Mouse (Mus musculus): Measurements from ENCODE around the gene C1ql1. TPM values are rescaled to one million over a fixed set of nuclear protein-coding genes. Genes with fewer than 3 reads are reported as not detected.
"Not testable (repeated sequence)": the region's sequence is repeated elsewhere in the genome, so short reads cannot be mapped to it uniquely, and the experiment has no call there.

C1ql1 gene
- polyA plus RNA-seq, 1 experiment = 0.80 TPM

DNA sequence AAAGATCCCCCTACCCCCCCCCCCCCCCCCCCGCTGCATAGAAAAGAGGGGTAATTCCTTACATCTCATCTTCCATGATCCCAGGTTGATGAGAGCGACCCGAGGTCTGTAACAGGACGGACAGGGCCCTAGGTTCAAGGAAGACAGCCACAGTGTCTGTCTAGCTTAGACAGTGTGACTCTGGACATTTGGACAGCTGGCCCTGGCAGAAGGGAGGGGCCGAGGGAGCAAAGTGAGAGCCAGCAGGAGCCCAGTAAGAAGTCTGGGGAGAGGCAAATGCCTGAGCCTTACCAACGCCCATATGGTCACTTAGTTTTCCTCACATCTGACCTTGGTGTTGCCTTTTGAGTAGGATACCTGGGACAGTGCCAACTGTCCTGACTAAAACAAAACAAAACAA, 38.7 kb upstream of the C1ql1 start:
- Histone ChIP-seq H3K4me1 (ENCODE audit: control insufficient read depth, insufficient read depth, low read length) (peaks cover 6% of the 10 kb centered on the region), H3K27me3 (ENCODE audit: control insufficient read depth, insufficient read depth, low read length) (no peaks in the 10 kb centered on the region), H3K4me3 (ENCODE audit: control insufficient read depth, low read depth, low read length) (no peak overlapping the region), H3K27ac (ENCODE audit: control insufficient read depth, insufficient read depth, low read depth, low read length) (no peak overlapping the region), H3K36me3 (ENCODE audit: control insufficient read depth, insufficient read depth, low read length) (no peaks in the 10 kb centered on the region)
- TF ChIP-seq POLR2A (IDR thresholded peaks at IDR 0.05; ENCODE audit: control insufficient read depth, low read depth, low read length) (no peak), CTCF (IDR thresholded peaks at IDR 0.05; ENCODE audit: control insufficient read depth, insufficient read depth, insufficient replicate concordance, low read depth, low read length) (no peak)

DNA sequence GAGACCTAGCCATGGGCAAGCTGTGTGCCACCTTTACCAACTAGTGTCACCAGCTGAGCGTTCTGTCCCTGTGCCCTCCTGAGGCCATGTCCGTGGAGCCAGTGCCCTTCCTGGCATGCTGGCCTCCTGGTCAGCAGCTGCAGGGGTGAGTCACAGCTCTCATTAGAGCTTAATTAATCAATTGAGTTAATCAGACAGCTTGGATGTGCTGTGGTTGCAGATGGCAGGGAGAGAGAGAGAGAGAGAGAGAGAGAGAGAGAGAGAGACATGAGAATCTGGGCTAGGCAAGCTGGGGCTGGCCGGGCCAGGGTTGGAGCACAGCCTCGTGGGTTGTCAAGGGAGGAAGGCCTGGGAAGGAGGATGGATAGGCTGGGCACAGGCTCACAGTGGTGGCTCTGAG, 38.1 kb upstream of the C1ql1 start:
- Histone ChIP-seq H3K4me3 (ENCODE audit: control insufficient read depth, low read depth, low read length) (no peak overlapping the region), H3K4me1 (ENCODE audit: control insufficient read depth, insufficient read depth, low read length) (peaks cover under 1% of the 10 kb centered on the region), H3K27ac (ENCODE audit: control insufficient read depth, insufficient read depth, low read depth, low read length) (no peak overlapping the region), H3K36me3 (ENCODE audit: control insufficient read depth, insufficient read depth, low read length) (no peaks in the 10 kb centered on the region), H3K27me3 (ENCODE audit: control insufficient read depth, insufficient read depth, low read length) (no peaks in the 10 kb centered on the region)
- TF ChIP-seq CTCF (IDR thresholded peaks at IDR 0.05; ENCODE audit: control insufficient read depth, insufficient read depth, insufficient replicate concordance, low read depth, low read length) (no peak), POLR2A (IDR thresholded peaks at IDR 0.05; ENCODE audit: control insufficient read depth, low read depth, low read length) (no peak)

DNA sequence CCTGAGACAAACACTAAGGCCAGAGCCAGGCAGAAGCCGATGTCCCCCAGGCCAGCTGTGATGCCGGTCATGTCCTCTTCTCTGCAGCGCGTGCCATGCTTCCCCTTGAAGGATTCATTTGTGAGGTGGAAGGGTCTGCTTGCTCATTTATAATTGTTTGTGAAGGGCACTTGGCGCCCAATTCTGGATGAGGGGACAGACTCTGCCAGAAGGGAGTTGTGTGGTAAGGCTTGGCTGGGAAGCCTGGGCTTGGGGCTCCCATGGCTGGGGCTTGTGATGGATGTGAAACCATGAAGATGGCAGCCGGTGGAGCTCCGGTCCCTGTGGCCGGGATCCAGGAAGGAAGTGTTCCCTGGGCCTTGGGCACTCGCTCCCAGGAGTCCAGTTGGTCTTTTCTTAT, 37.6 kb upstream of the C1ql1 start:
- H3K4me3 ChIP-seq (ENCODE audit: control insufficient read depth, low read depth, low read length) = no peak overlapping the region
- H3K27ac ChIP-seq (ENCODE audit: control insufficient read depth, insufficient read depth, low read depth, low read length) = no peak overlapping the region
- no peaks in the 10 kb centered on the region for H3K4me1 ChIP-seq (ENCODE audit: control insufficient read depth, insufficient read depth, low read length)
- TF ChIP-seq POLR2A (IDR thresholded peaks at IDR 0.05; ENCODE audit: control insufficient read depth, low read depth, low read length) (no peak), CTCF (IDR thresholded peaks at IDR 0.05; ENCODE audit: control insufficient read depth, insufficient read depth, insufficient replicate concordance, low read depth, low read length) (no peak)
- H3K36me3 ChIP-seq (ENCODE audit: control insufficient read depth, insufficient read depth, low read length) = no peaks in the 10 kb centered on the region
- H3K27me3 ChIP-seq (ENCODE audit: control insufficient read depth, insufficient read depth, low read length) = no peaks in the 10 kb centered on the region

DNA sequence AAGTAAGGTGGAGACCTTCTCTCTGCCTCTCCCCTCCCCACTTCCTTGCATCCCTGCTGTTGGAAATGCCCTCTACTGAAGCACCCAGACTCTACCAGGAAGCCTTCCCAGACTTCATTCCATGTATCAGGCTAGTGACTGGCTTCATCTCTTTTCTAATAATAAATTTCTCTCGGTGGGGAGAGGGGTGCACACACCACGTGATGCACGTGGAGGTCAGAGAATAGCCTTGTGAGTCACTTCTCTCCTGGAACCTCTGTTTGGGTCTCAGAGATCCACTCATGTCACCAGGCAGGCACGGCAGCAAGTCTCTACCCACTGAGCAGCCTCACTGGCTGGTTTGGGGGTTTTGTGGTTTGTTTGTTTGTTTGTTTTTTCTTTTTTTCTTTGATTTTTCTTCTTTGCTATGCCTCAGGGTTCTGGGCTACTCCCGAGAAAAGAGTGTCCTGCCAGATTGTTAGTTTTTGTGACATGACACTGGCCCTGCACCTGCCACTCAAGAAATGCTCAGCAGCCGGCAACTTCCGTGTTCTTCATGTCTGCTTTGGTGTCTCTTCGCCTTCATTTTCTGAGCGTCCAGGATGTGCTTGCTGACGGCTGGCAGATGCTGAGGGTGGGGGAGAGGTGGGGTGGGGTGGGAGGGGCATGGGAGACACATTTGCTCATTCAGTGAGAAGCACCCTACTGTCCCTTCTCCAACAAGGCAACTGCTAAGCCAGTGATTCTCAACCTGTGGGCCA, 34.8 kb upstream of the C1ql1 start:
- no peak overlapping the region for H3K27ac ChIP-seq (ENCODE audit: control insufficient read depth, insufficient read depth, low read depth, low read length)
- H3K4me1 ChIP-seq (ENCODE audit: control insufficient read depth, insufficient read depth, low read length) = no peaks in the 10 kb centered on the region
- H3K27me3 ChIP-seq (ENCODE audit: control insufficient read depth, insufficient read depth, low read length) = no peaks in the 10 kb centered on the region
- no peak overlapping the region for H3K4me3 ChIP-seq (ENCODE audit: control insufficient read depth, low read depth, low read length)
- no peaks in the 10 kb centered on the region for H3K36me3 ChIP-seq (ENCODE audit: control insufficient read depth, insufficient read depth, low read length)
- TF ChIP-seq POLR2A (IDR thresholded peaks at IDR 0.05; ENCODE audit: control insufficient read depth, low read depth, low read length) (no peak), CTCF (IDR thresholded peaks at IDR 0.05; ENCODE audit: control insufficient read depth, insufficient read depth, insufficient replicate concordance, low read depth, low read length) (no peak)

DNA sequence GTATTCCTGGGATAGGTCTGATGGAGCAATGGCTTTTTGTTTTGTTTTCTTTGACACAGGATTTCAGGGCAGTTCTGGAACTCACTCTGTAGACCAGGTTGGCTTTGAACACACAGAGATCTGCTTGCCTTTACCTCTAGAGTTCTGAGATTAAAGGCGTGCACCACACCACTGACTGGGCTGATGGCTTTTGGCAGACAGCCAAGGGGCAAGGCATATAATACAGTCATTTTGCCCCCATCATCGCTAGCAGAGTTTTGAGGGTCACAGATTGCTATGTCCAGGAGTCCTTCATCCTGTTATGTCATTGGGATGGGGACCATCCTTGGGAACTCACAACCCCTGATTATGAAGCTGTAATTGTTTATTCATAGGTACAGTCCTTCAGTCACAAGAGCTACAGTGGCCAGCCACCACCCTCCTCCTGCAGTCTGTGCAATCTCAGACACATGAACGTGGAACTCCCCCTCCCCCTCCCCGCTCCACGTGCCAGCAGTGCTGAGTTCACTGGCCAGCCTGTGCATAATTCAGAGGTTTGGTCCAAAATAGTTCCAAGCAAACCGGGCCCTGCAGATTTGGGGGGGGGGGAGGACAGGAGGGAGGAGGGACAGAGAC, 31.7 kb upstream of the C1ql1 start:
- no peaks in the 10 kb centered on the region for H3K4me1 ChIP-seq (ENCODE audit: control insufficient read depth, insufficient read depth, low read length)
- H3K27me3 ChIP-seq (ENCODE audit: control insufficient read depth, insufficient read depth, low read length) = no peaks in the 10 kb centered on the region
- H3K27ac ChIP-seq (ENCODE audit: control insufficient read depth, insufficient read depth, low read depth, low read length) = no peak overlapping the region
- H3K4me3 ChIP-seq (ENCODE audit: control insufficient read depth, low read depth, low read length) = no peak overlapping the region
- H3K36me3 ChIP-seq (ENCODE audit: control insufficient read depth, insufficient read depth, low read length) = no peaks in the 10 kb centered on the region
- TF ChIP-seq CTCF (IDR thresholded peaks at IDR 0.05; ENCODE audit: control insufficient read depth, insufficient read depth, insufficient replicate concordance, low read depth, low read length) = no peak
- no peak for TF ChIP-seq POLR2A (IDR thresholded peaks at IDR 0.05; ENCODE audit: control insufficient read depth, low read depth, low read length)

DNA sequence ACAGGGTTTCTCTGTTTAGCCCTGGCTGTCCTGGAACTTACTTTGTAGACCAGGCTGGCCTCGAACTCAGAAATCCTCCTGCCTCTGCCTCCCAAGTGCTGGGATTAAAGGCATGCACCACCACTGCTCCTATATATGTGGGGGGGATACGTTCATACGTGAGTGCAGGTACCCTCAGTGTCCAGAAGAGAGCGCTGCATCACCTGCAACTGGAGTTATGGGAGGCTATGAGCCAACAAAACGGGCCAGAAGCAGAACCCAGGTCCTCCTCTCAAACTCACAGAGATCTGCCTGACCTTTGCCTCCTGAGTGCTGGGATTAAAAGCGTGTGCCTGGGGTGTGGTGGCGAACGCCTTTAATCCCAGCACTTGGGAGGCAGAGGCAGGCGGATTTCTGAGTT, 29.5 kb upstream of the C1ql1 start:
- H3K36me3 ChIP-seq (ENCODE audit: control insufficient read depth, insufficient read depth, low read length); H3K27me3 ChIP-seq (ENCODE audit: control insufficient read depth, insufficient read depth, low read length); H3K4me1 ChIP-seq (ENCODE audit: control insufficient read depth, insufficient read depth, low read length); H3K4me3 ChIP-seq (ENCODE audit: control insufficient read depth, low read depth, low read length); H3K27ac ChIP-seq (ENCODE audit: control insufficient read depth, insufficient read depth, low read depth, low read length): not testable (repeated sequence)
- TF ChIP-seq CTCF (IDR thresholded peaks at IDR 0.05; ENCODE audit: control insufficient read depth, insufficient read depth, insufficient replicate concordance, low read depth, low read length) = peak; percentile 27; the same call in 1 of the 2 replicates

DNA sequence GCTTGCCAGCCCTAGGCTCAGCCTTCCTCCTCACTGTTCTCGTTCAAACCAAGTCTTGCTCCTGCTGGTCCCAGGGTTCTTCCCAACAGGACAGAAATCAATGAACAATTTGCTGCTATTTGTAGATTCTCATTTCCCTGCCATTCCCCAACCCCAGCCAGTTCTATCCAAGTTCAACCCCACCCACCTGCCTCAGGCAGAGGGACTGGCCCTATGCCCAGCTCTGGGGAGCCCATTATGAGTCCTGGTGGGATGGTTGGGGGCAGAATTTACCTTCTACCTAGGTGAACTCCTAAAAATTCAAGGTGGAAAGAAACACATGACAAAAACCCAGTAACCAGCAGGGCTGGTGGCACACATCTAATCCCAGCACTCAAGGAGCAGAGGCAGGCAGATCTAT, 25.8 kb upstream of the C1ql1 start:
- H3K4me1 ChIP-seq (ENCODE audit: control insufficient read depth, insufficient read depth, low read length) = no peaks in the 10 kb centered on the region
- H3K36me3 ChIP-seq (ENCODE audit: control insufficient read depth, insufficient read depth, low read length) = no peaks in the 10 kb centered on the region
- TF ChIP-seq CTCF (IDR thresholded peaks at IDR 0.05; ENCODE audit: control insufficient read depth, insufficient read depth, insufficient replicate concordance, low read depth, low read length) (no peak), POLR2A (IDR thresholded peaks at IDR 0.05; ENCODE audit: control insufficient read depth, low read depth, low read length) (no peak)
- H3K4me3 ChIP-seq (ENCODE audit: control insufficient read depth, low read depth, low read length) = no peak overlapping the region
- no peak overlapping the region for H3K27ac ChIP-seq (ENCODE audit: control insufficient read depth, insufficient read depth, low read depth, low read length)
- H3K27me3 ChIP-seq (ENCODE audit: control insufficient read depth, insufficient read depth, low read length) = no peaks in the 10 kb centered on the region
